Mouse (Mus musculus) Muller cell, postnatal 12 days (primary cell): Measurements from ENCODE around the gene Olfr801.

ENCODE experiments used
- DNase-seq: peaks from one replicate; pipeline ENCODE4 v3.0.0-alpha.2; 2015; ENCODE audit errors: inconsistent ontology term

Gene Olfr801

GRCm38 (mm10) chr10:129673765-129674164 lies at the start of gene Olfr801:
TSS of gene Olfr801 (minus strand) at chr10:129673865.
- no peak for DNase-seq

- no peak for DNase-seq
These were observed 29.2 kb upstream of the Olfr801 start, which contains the start of gene Olfr804 for GRCm38 (mm10) chr10:129702910-129703309. TSS of gene Olfr804 (plus strand) at chr10:129703210.

DNA sequence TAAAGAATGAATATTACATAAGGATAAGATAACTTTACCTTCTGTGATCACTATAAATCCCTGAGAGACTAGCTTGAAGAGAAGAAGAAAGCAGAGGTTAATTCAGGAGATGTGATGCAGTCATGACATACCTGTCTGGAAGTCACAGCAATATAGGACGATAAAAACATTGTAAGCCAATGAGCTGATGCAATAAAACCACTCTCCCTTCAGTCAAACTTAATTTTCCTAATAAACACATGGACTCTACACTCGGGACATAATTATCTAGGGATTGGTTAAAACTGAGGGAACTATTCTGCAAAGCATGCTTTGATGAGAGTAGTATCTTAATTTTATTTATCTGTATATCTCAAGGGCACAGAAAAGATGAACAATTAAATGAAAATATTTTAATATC lies 20.5 kb upstream of the Olfr801 start, which contains the start of gene Olfr803:
Olfr803 (minus strand) TSS at position 101 of the 400 bp plus-strand sequence.
- no peak for DNase-seq

DNA sequence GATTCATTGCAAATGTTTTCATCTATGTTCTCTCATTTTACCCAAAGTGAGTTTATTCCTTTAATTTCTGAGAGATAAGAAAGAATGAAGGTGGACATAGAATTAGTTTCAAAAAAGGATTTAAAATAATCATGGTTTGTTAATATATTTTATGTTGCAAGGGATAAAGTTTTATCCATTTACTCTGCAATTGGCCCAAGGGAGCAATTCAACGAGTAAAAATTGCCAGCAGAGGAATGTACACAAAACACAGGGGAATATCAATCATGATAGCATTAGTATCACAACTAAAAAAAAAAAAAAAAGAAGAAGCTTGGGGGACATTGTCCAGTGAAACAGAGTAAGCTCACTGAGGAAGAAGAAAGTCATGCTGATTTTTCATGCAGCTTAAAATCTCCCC lies 14.4 kb upstream of the Olfr801 start, which contains the start of gene Olfr802:
Olfr802 (minus strand) TSS at position 101 of the 400 bp plus-strand sequence.
- DNase-seq = no peak

DNA sequence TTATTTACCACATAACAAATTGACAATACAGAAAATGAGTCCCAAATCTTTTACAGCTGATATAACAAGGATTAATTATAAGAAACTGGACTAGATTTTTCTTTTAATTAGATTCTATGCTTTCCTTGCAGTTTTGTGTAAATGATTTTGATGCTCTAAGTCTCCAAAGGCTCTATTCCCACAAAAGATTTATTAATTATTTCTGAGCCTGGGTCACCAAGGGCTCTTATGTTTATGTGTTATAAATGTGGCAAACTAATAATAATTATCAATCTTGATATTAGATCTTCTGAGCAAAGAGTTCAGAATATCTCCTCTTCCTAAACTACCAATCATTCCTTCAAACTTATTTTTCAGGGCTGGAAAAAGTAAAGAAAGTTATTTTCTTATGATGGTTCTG lies 16.3 kb downstream of the Olfr801 start, which contains the start of gene Olfr800:
Olfr800 (plus strand) TSS at position 301 of the 400 bp plus-strand sequence.
- no peak for DNase-seq

DNA sequence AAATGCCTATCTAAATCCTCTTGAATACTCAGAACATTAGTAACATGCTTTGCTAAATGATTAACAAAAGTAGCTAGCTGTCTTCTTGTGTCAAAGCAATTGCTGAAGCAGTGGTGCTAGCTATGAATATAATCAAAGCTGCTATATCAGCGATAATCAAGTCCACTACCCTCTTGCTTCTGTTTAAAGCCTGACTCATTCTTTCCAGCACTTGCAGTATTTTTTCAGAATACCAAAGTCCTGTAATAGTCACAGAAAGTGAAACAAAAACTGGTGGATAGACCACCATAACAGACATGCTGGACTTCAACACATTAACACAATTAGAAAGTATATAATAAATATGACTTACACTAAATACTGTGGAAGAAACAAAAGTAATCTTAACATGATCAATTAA lies 21.9 kb downstream of the Olfr801 start:
- no peak for DNase-seq

DNA sequence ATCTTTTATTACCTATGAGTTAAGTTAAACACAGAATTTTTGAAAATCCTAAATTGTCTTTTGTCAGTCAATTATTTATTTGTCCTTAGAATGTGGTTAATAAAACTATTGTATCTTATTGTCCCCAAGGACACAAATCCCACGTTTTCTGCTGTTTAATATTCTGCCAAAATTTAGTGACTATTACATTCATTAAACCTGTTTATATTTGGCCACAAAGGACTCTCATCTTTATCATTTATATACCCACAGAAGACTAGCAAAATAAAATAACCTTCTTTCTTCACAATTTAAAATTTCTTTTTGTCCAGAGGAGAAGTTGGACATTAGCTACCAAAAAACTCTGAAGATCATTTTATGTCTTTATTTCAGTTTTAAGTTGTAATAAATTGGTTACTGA lies 36.5 kb downstream of the Olfr801 start, which contains the start of gene Olfr799:
Olfr799 (plus strand) TSS at position 301 of the 400 bp plus-strand sequence.
- DNase-seq = no peak

- no peak for DNase-seq
These were observed 45.8 kb downstream of the Olfr801 start, which contains the start of gene Olfr798 for GRCm38 (mm10) chr10:129627834-129628233. TSS of gene Olfr798 (minus strand) at chr10:129627934.

GRCm38 (mm10) chr10:129623251-129623650 lies 50.4 kb downstream of the Olfr801 start:
- DNase-seq = no peak

DNA sequence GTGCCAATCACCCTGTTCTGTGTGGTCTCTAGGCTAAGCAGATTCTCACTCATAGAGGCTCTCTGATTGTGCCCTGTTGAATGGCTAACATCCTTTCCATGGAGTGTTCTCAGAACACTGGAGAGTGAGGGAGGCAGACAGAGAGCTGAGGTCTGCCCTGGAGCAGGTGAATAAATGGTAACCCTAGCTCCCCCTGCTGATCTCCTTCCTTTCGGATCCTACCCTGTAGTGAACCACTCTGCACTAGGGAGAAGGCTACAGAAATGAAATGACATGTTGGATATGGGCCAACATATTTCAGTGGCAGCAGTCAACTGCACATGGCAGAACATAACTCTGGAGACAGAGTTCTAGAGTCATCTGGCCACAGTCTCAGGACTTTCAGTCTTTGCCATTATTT lies 51.9 kb downstream of the Olfr801 start:
- DNase-seq = no peak
